Mouse (Mus musculus) limb, embryonic 13.5 days (tissue): ENCODE measurements around the gene Sco2. TPM values are rescaled to one million over a fixed set of nuclear protein-coding genes. Genes with fewer than 3 reads are reported as not detected.

Source experiments
- polyA plus RNA-seq: library from polyadenylated mRNA; unstranded; fragments of >200 nt; fragmentation: Nextera tagmentation; extraction: Ambion mirVana; gene quantifications from 2 replicates; pipeline ENCODE4 v1.2.1, GENCODE M21; 2015

Gene Sco2
- polyA plus RNA-seq, 1 experiment from 2014 or later: 5.8 TPM

Other genes with a start within 250 kb of the Sco2 start
- 17.4 and 18.7 TPM in 2 replicates for gene Hdac10, start 245.1 kb downstream of the Sco2 start, polyA plus RNA-seq
- 6.4 and 6.5 TPM in 2 replicates for gene Mapk12, start 233.1 kb downstream of the Sco2 start, polyA plus RNA-seq
- 8.4 and 10.4 TPM in 2 replicates for gene Mapk11, start 224.2 kb downstream of the Sco2 start, polyA plus RNA-seq
- 130 and 144 TPM in 2 replicates for gene Plxnb2, start 193.1 kb downstream of the Sco2 start, polyA plus RNA-seq
- gene Dennd6b, start 177.3 kb downstream of the Sco2 start, polyA plus RNA-seq: 22.8 and 25.8 TPM in 2 replicates
- gene Ppp6r2, start 162.3 kb downstream of the Sco2 start, polyA plus RNA-seq: 31.8 and 36.3 TPM in 2 replicates
- gene Sbf1, start 58.5 kb downstream of the Sco2 start, polyA plus RNA-seq: 62.8 and 66.3 TPM in 2 replicates
- 0.54 and 0.83 TPM in 2 replicates for gene Adm2, start 51.1 kb downstream of the Sco2 start, polyA plus RNA-seq
- not detected in 2 replicates for gene Miox, start 39.4 kb downstream of the Sco2 start, polyA plus RNA-seq
- 57.6 and 65.1 TPM in 2 replicates for gene Lmf2, start 18.2 kb downstream of the Sco2 start, polyA plus RNA-seq
- 146 and 162 TPM in 2 replicates for gene Ncaph2, start 18.1 kb downstream of the Sco2 start, polyA plus RNA-seq
- gene Tymp, start 3.2 kb upstream of the Sco2 start, polyA plus RNA-seq: 1.3 TPM in 2 replicates
- 0.23 and 0.29 TPM in 2 replicates for gene Odf3b, start 5.4 kb upstream of the Sco2 start, polyA plus RNA-seq
- 0.05 TPM in 1 of 2 replicates, not detected in the other for gene Klhdc7b, start 11.1 kb upstream of the Sco2 start, polyA plus RNA-seq
- not detected in 2 replicates for gene Syce3, start 36.7 kb upstream of the Sco2 start, polyA plus RNA-seq
- gene Cpt1b, start 52.0 kb upstream of the Sco2 start, polyA plus RNA-seq: 0.52 and 0.57 TPM in 2 replicates
- gene C730034F03Rik, start 55.7 kb upstream of the Sco2 start, polyA plus RNA-seq: 3.5 and 3.7 TPM in 2 replicates
- not detected in 2 replicates for gene Gm44502, start 55.9 kb upstream of the Sco2 start, polyA plus RNA-seq
- 55.7 and 63.6 TPM in 2 replicates for gene Chkb, start 56.1 kb upstream of the Sco2 start, polyA plus RNA-seq
- 2.2 and 2.4 TPM in 2 replicates for gene Mapk8ip2, start 80.1 kb upstream of the Sco2 start, polyA plus RNA-seq
- gene Arsa, start 103.6 kb upstream of the Sco2 start, polyA plus RNA-seq: 23.0 TPM in 2 replicates
- gene Shank3, start 125.8 kb upstream of the Sco2 start, polyA plus RNA-seq: 2.6 and 2.7 TPM in 2 replicates
- 0.17 TPM in 1 of 2 replicates, not detected in the other for gene Acr, start 194.5 kb upstream of the Sco2 start, polyA plus RNA-seq
- 45.3 and 52.1 TPM in 2 replicates for gene Rabl2, start 218.1 kb upstream of the Sco2 start, polyA plus RNA-seq